Mouse (Mus musculus): Measurements from ENCODE around the gene H2afz.

- TF ChIP-seq CTCF (IDR thresholded peaks at IDR 0.05; ENCODE audit: low read depth): no peak
- TF ChIP-seq EP300 (IDR thresholded peaks at IDR 0.05; ENCODE audit: low read depth): no peak
Measured at GRCm38 (mm10) chr3:137849697-137850096, 14.6 kb upstream of the H2afz start.
